Mouse (Mus musculus) liver, adult 2 months (tissue): ENCODE data around the gene Cic.

Experiments
- CTCF ChIP-seq: fragments of 200-500 bp; IDR thresholded peaks from 2 replicates; pipeline ENCODE4 v1.5.1; 2011; ENCODE audit warnings: low read depth, low read length, control low read depth
- POLR2A ChIP-seq: fragments of 200-500 bp; IDR thresholded peaks from 2 replicates; pipeline ENCODE4 v1.6.1; 2011; ENCODE audit warnings: low read length, control low read depth; ENCODE audit not compliant: insufficient read depth; ENCODE audit errors: extremely low read depth

DNA sequence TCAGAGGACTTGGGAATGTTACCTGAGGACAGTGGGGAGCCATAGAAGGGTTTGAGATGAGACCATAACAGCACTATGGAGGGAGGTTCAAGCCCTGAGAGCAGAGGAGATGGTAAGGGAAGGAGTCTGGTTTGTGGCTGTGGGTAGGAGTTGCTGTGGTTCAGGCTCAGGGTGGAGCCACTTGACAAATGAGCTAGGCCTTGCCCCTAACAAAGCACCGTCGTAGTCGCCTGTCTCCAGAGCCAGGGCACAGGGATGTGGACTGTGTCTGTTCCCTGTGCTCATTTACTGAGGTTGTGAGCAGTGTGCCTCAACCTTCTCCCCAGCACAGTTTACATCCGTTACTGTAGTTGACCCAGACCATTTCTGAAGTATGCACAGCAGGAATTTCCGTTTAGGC is 7.1 kb downstream of the Cic start:
- no peak for TF ChIP-seq POLR2A
- no peak for TF ChIP-seq CTCF
